Mouse (Mus musculus): ENCODE data around the gene Hoxb7.

Gene Hoxb7

GRCm38 (mm10) chr11:96268031-96268745 is 18.2 kb upstream of the Hoxb7 start:
- no peak for DNase-seq (ENCODE audit: low read depth, low spot score)

GRCm38 (mm10) chr11:96269869-96270268 is 16.6 kb upstream of the Hoxb7 start:
- DNase-seq (ENCODE audit: low read depth, low spot score): no peak

- DNase-seq (ENCODE audit: low read depth, low spot score): no peak
Measured at GRCm38 (mm10) chr11:96270996-96271540, 15.4 kb upstream of the Hoxb7 start, which contains the start of gene Hoxb9. Hoxb9 (plus strand) TSS chr11:96271457.

- DNase-seq (ENCODE audit: low read depth, low spot score): no peak
Measured at GRCm38 (mm10) chr11:96271541-96272011, 14.8 kb upstream of the Hoxb7 start.

GRCm38 (mm10) chr11:96272024-96272921 is 14.2 kb upstream of the Hoxb7 start:
- no peak for DNase-seq (ENCODE audit: low read depth, low spot score)

GRCm38 (mm10) chr11:96274428-96274827 is 12.0 kb upstream of the Hoxb7 start:
- DNase-seq (ENCODE audit: low read depth, low spot score): no peak

GRCm38 (mm10) chr11:96275896-96276295 is 10.5 kb upstream of the Hoxb7 start:
- no peak for DNase-seq (ENCODE audit: low read depth, low spot score)

- no peak for DNase-seq (ENCODE audit: low read depth, low spot score)
Measured at GRCm38 (mm10) chr11:96277151-96278044, 9.0 kb upstream of the Hoxb7 start.

GRCm38 (mm10) chr11:96278324-96278723 is 8.1 kb upstream of the Hoxb7 start:
- DNase-seq (ENCODE audit: low read depth, low spot score): no peak

GRCm38 (mm10) chr11:96278773-96279172 is 7.7 kb upstream of the Hoxb7 start:
- DNase-seq (ENCODE audit: low read depth, low spot score): peak; percentile 11

GRCm38 (mm10) chr11:96279421-96280233 is 6.8 kb upstream of the Hoxb7 start:
- no peak for DNase-seq (ENCODE audit: low read depth, low spot score)

- no peak for DNase-seq (ENCODE audit: low read depth, low spot score)
Measured at GRCm38 (mm10) chr11:96280399-96281378, 5.7 kb upstream of the Hoxb7 start.

GRCm38 (mm10) chr11:96281396-96281795 is 5.0 kb upstream of the Hoxb7 start:
- no peak for DNase-seq (ENCODE audit: low read depth, low spot score)

GRCm38 (mm10) chr11:96281855-96282570 is 4.4 kb upstream of the Hoxb7 start, which contains the start of gene Hoxb8:
Hoxb8 (plus strand) TSS chr11:96281905.
- no peak for DNase-seq (ENCODE audit: low read depth, low spot score)

- no peak for DNase-seq (ENCODE audit: low read depth, low spot score)
Measured at GRCm38 (mm10) chr11:96282795-96283430, 3.5 kb upstream of the Hoxb7 start.

GRCm38 (mm10) chr11:96284041-96284749 is 2.2 kb upstream of the Hoxb7 start:
- no peak for DNase-seq (ENCODE audit: low read depth, low spot score)
